Mouse (Mus musculus): ENCODE results near the gene Grip1. TPM values are rescaled to one million over a fixed set of nuclear protein-coding genes. Genes with fewer than 3 reads are reported as not detected.
"Not testable (repeated sequence)": the region's sequence is repeated elsewhere in the genome, so short reads cannot be mapped to it uniquely, and the experiment has no call there.

Gene Grip1
- polyA plus RNA-seq, 1 experiment from 2014 or later = 16.2 TPM

GRCm38 (mm10) chr10:120111691-120112319 is 658.2 kb downstream of the Grip1 start:
- Histone ChIP-seq H3K9me3 (ENCODE audit: control insufficient read depth, low read length) (no peaks in the 10 kb centered on the region), H3K27me3 (ENCODE audit: control insufficient read depth, insufficient read depth, low read length) (no peaks in the 10 kb centered on the region), H3K36me3 (ENCODE audit: control insufficient read depth, insufficient read depth, low read length) (no peaks in the 10 kb centered on the region), H3K4me1 (ENCODE audit: control insufficient read depth, insufficient read depth, low read length) (no peaks in the 10 kb centered on the region), H3K4me2 (ENCODE audit: low read depth) (peak overlapping the region; percentile 81), H3K4me3 (ENCODE audit: low read depth, low read length) (peak overlapping the region; percentile 72; the same call in 1 of the 2 replicates), H3K27ac (ENCODE audit: low read depth, low read length) (no peak overlapping the region), H3K9ac (ENCODE audit: low read length) (no peak overlapping the region)
- WGBS = 76% methylated on average over 3 of the region's 3 CpGs
- ATAC-seq (ENCODE audit: insufficient read depth, low FRiP score, low TSS enrichment) = no peak
- no peak for DNase-seq (ENCODE audit: low spot score)

- no peaks in the 10 kb centered on the region for H3K27me3 ChIP-seq (ENCODE audit: control insufficient read depth, insufficient read depth, low read length)
- H3K27ac ChIP-seq (ENCODE audit: low read depth, low read length) = 0 out of 2 replicates have a peak within 1 kb of the TSS, but pooled peaks have one; percentile 44
- ATAC-seq (ENCODE audit: insufficient read depth, low FRiP score, low TSS enrichment) = peak; percentile 99
- peak; percentile 97 for DNase-seq (ENCODE audit: low spot score)
- no peaks in the 10 kb centered on the region for H3K4me1 ChIP-seq (ENCODE audit: control insufficient read depth, insufficient read depth, low read length)
- H3K4me2 ChIP-seq (ENCODE audit: low read depth) = peak within 1 kb of the TSS; percentile 81
- no peaks in the 10 kb centered on the region for H3K36me3 ChIP-seq (ENCODE audit: control insufficient read depth, insufficient read depth, low read length)
- H3K9me3 ChIP-seq (ENCODE audit: control insufficient read depth, low read length) = no peaks in the 10 kb centered on the region
- H3K9ac ChIP-seq (ENCODE audit: low read length) = peak within 1 kb of the TSS; percentile 69
- 2% methylated on average over 55 of the region's 55 CpGs for WGBS
- H3K4me3 ChIP-seq (ENCODE audit: low read depth, low read length) = peak within 1 kb of the TSS; percentile 72
Measured at GRCm38 (mm10) chr10:120112507-120113396, 659.1 kb downstream of the Grip1 start, which contains the start of gene Helb. Gene Helb (minus strand): TSS chr10:120112987.

GRCm38 (mm10) chr10:120113482-120113881 is 659.9 kb downstream of the Grip1 start:
- peak overlapping the region; percentile 81; the same call in 1 of the 2 replicates for H3K4me2 ChIP-seq (ENCODE audit: low read depth)
- H3K4me3 ChIP-seq (ENCODE audit: low read depth, low read length); H3K9ac ChIP-seq (ENCODE audit: low read length); H3K9me3 ChIP-seq (ENCODE audit: control insufficient read depth, low read length); H3K27ac ChIP-seq (ENCODE audit: low read depth, low read length); ATAC-seq (ENCODE audit: insufficient read depth, low FRiP score, low TSS enrichment); DNase-seq (ENCODE audit: low spot score); H3K36me3 ChIP-seq (ENCODE audit: control insufficient read depth, insufficient read depth, low read length); H3K27me3 ChIP-seq (ENCODE audit: control insufficient read depth, insufficient read depth, low read length); H3K4me1 ChIP-seq (ENCODE audit: control insufficient read depth, insufficient read depth, low read length): not testable (repeated sequence)
- 73% methylated on average over 9 of the region's 9 CpGs for WGBS

GRCm38 (mm10) chr10:120113980-120114379 is 660.4 kb downstream of the Grip1 start:
- Histone ChIP-seq H3K9ac (ENCODE audit: low read length) (no peak overlapping the region), H3K4me3 (ENCODE audit: low read depth, low read length) (no peak overlapping the region), H3K9me3 (ENCODE audit: control insufficient read depth, low read length) (no peaks in the 10 kb centered on the region), H3K36me3 (ENCODE audit: control insufficient read depth, insufficient read depth, low read length) (no peaks in the 10 kb centered on the region), H3K27ac (ENCODE audit: low read depth, low read length) (no peak overlapping the region), H3K4me1 (ENCODE audit: control insufficient read depth, insufficient read depth, low read length) (no peaks in the 10 kb centered on the region), H3K4me2 (ENCODE audit: low read depth) (no peak overlapping the region), H3K27me3 (ENCODE audit: control insufficient read depth, insufficient read depth, low read length) (no peaks in the 10 kb centered on the region)
- 79% methylated on average over 6 of the region's 6 CpGs for WGBS
- DNase-seq (ENCODE audit: low spot score) (no peak), ATAC-seq (ENCODE audit: insufficient read depth, low FRiP score, low TSS enrichment) (no peak)

- Histone ChIP-seq H3K27ac (ENCODE audit: low read depth, low read length) (no peak overlapping the region), H3K9me3 (ENCODE audit: control insufficient read depth, low read length) (no peaks in the 10 kb centered on the region), H3K9ac (ENCODE audit: low read length) (no peak overlapping the region), H3K27me3 (ENCODE audit: control insufficient read depth, insufficient read depth, low read length) (no peaks in the 10 kb centered on the region), H3K4me2 (ENCODE audit: low read depth) (no peak overlapping the region), H3K4me1 (ENCODE audit: control insufficient read depth, insufficient read depth, low read length) (no peaks in the 10 kb centered on the region), H3K36me3 (ENCODE audit: control insufficient read depth, insufficient read depth, low read length) (no peaks in the 10 kb centered on the region), H3K4me3 (ENCODE audit: low read depth, low read length) (no peak overlapping the region)
- ATAC-seq (ENCODE audit: insufficient read depth, low FRiP score, low TSS enrichment) (no peak), DNase-seq (ENCODE audit: low spot score) (no peak)
- 48% methylated on average over 7 of the region's 7 CpGs for WGBS
Measured at GRCm38 (mm10) chr10:120114493-120114892, 660.9 kb downstream of the Grip1 start.

GRCm38 (mm10) chr10:120115249-120115648 is 661.6 kb downstream of the Grip1 start:
- ATAC-seq (ENCODE audit: insufficient read depth, low FRiP score, low TSS enrichment) = no peak
- no peak overlapping the region for H3K4me2 ChIP-seq (ENCODE audit: low read depth)
- no peak overlapping the region for H3K4me3 ChIP-seq (ENCODE audit: low read depth, low read length)
- no peaks in the 10 kb centered on the region for H3K27me3 ChIP-seq (ENCODE audit: control insufficient read depth, insufficient read depth, low read length)
- no peaks in the 10 kb centered on the region for H3K9me3 ChIP-seq (ENCODE audit: control insufficient read depth, low read length)
- no peak overlapping the region for H3K9ac ChIP-seq (ENCODE audit: low read length)
- H3K36me3 ChIP-seq (ENCODE audit: control insufficient read depth, insufficient read depth, low read length) = no peaks in the 10 kb centered on the region
- 97% methylated on average over 1 of the region's 1 CpGs for WGBS
- no peaks in the 10 kb centered on the region for H3K4me1 ChIP-seq (ENCODE audit: control insufficient read depth, insufficient read depth, low read length)
- H3K27ac ChIP-seq (ENCODE audit: low read depth, low read length) = no peak overlapping the region
- no peak for DNase-seq (ENCODE audit: low spot score)

- no peaks in the 10 kb centered on the region for H3K9me3 ChIP-seq (ENCODE audit: control insufficient read depth, low read length)
- 95% methylated on average over 3 of the region's 3 CpGs for WGBS
- no peak overlapping the region for H3K9ac ChIP-seq (ENCODE audit: low read length)
- no peaks in the 10 kb centered on the region for H3K36me3 ChIP-seq (ENCODE audit: control insufficient read depth, insufficient read depth, low read length)
- H3K4me2 ChIP-seq (ENCODE audit: low read depth) = no peak overlapping the region
- ATAC-seq (ENCODE audit: insufficient read depth, low FRiP score, low TSS enrichment) = no peak
- DNase-seq (ENCODE audit: low spot score) = no peak
- no peak overlapping the region for H3K4me3 ChIP-seq (ENCODE audit: low read depth, low read length)
- no peak overlapping the region for H3K27ac ChIP-seq (ENCODE audit: low read depth, low read length)
- no peaks in the 10 kb centered on the region for H3K4me1 ChIP-seq (ENCODE audit: control insufficient read depth, insufficient read depth, low read length)
- H3K27me3 ChIP-seq (ENCODE audit: control insufficient read depth, insufficient read depth, low read length) = no peaks in the 10 kb centered on the region
Measured at GRCm38 (mm10) chr10:120123721-120124120, 670.1 kb downstream of the Grip1 start.

GRCm38 (mm10) chr10:120124801-120125464 is 671.3 kb downstream of the Grip1 start:
- Histone ChIP-seq H3K27me3 (ENCODE audit: control insufficient read depth, insufficient read depth, low read length) (no peaks in the 10 kb centered on the region), H3K36me3 (ENCODE audit: control insufficient read depth, insufficient read depth, low read length) (no peaks in the 10 kb centered on the region), H3K27ac (ENCODE audit: low read depth, low read length) (no peak overlapping the region), H3K4me2 (ENCODE audit: low read depth) (no peak overlapping the region), H3K4me1 (ENCODE audit: control insufficient read depth, insufficient read depth, low read length) (no peaks in the 10 kb centered on the region), H3K4me3 (ENCODE audit: low read depth, low read length) (no peak overlapping the region), H3K9ac (ENCODE audit: low read length) (no peak overlapping the region), H3K9me3 (ENCODE audit: control insufficient read depth, low read length) (no peaks in the 10 kb centered on the region)
- DNase-seq (ENCODE audit: low spot score) = peak; percentile 80
- ATAC-seq (ENCODE audit: insufficient read depth, low FRiP score, low TSS enrichment) = no peak
- WGBS = 50% methylated on average over 7 of the region's 7 CpGs

Data from neural tube, embryonic 11.5 days (tissue).